In the genomic region with DNA sequence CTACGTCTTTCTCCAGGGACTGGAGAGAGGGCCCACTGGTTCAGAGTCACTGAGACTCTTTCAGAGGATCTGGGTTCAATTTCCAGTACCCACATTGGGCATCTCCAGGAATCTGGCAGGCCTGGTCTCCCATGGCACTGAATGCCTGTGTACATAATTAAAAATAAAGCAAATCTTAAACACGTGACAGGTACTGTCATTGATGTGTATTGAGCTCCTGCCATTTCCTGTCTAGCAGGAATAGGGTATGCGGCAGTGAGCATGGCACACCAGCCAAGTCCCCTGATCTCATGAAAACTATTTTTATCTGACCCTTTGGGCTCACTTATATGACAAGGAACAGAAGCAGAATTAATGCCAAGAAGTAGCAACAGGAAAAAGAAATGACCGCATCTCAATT, we compare ENCODE assay signal across 30 mouse cellular contexts.
DNase-seq lines count a peak whose midpoint lies in the region; ATAC-seq lines count a peak whose summit lies in the region.
"Had no signal": no experiment of that assay in that cellular context is flagged by ENCODE, and none has a peak within 500 bp of the region (broad histone marks: within the 10 kb centered on the region; RNA-seq: fewer than 3 reads in every experiment).

No protein-coding gene starts in this region.

- no peaks in the 10 kb centered on the region for H3K9me3 ChIP-seq in midbrain, embryonic 11.5 days (ENCODE audit: control insufficient read depth, low read length)
- H3K9me3 ChIP-seq in midbrain, embryonic 13.5 days, result peaks cover under 1% of the 10 kb centered on the region; the same call in 1 of the 2 replicates
- H3K9me3 ChIP-seq: hindbrain, embryonic 12.5 days; liver, embryonic 13.5 days; stomach, embryonic 15.5 days had no signal

- H3K4me2 ChIP-seq in midbrain, embryonic 11.5 days, result no peak overlapping the region
- H3K4me2 ChIP-seq in midbrain, embryonic 13.5 days (replicated peaks), result no peak overlapping the region
- H3K4me2 ChIP-seq: heart, embryonic 13.5 days; hindbrain, embryonic 12.5 days; liver, embryonic 13.5 days; stomach, embryonic 15.5 days had no signal

- no peak for ATAC-seq in midbrain, embryonic 11.5 days (ENCODE audit: low FRiP score)
- no peak for ATAC-seq in midbrain, embryonic 13.5 days
- ATAC-seq: activated CD4-positive, CD25-positive, alpha-beta regulatory T cell, adult 4 months; forebrain, embryonic 16.5 days; intestine, embryonic 16.5 days; lung, postnatal 0 days had no signal

- no peaks in the 10 kb centered on the region for H3K36me3 ChIP-seq in midbrain, embryonic 11.5 days (ENCODE audit: control insufficient read depth, insufficient read depth, low read length)
- H3K36me3 ChIP-seq in midbrain, embryonic 13.5 days, result no peaks in the 10 kb centered on the region
- H3K36me3 ChIP-seq: heart, embryonic 13.5 days; hindbrain, embryonic 12.5 days; liver, embryonic 13.5 days; stomach, embryonic 15.5 days had no signal

- H3K4me1 ChIP-seq in midbrain, embryonic 11.5 days (ENCODE audit: control insufficient read depth, insufficient read depth, low read length), result peaks cover 9% of the 10 kb centered on the region
- peaks cover 11% of the 10 kb centered on the region for H3K4me1 ChIP-seq in midbrain, embryonic 13.5 days (replicated peaks)
- H3K4me1 ChIP-seq: megakaryocyte, embryonic 14.5 days; stomach, embryonic 15.5 days had no signal

- WGBS in midbrain, embryonic 11.5 days, result 90% methylated on average over 4 of the region's 4 CpGs
- 86% methylated on average over 4 of the region's 4 CpGs for WGBS in midbrain, embryonic 13.5 days

- no peak overlapping the region for H3K27ac ChIP-seq in midbrain, embryonic 11.5 days (ENCODE audit: low read depth, low read length)
- no peak overlapping the region for H3K27ac ChIP-seq in midbrain, embryonic 13.5 days
- H3K27ac ChIP-seq: heart, embryonic 13.5 days; kidney, postnatal 0 days; liver, embryonic 13.5 days; stomach, embryonic 15.5 days had no signal

- no peak overlapping the region for H3K4me3 ChIP-seq in midbrain, embryonic 11.5 days (ENCODE audit: low read depth, low read length)
- H3K4me3 ChIP-seq in midbrain, embryonic 13.5 days (replicated peaks), result no peak overlapping the region
- H3K4me3 ChIP-seq: erythroblast, embryonic 14.5 days; heart, embryonic 13.5 days; hindbrain, embryonic 12.5 days; liver, embryonic 13.5 days; megakaryocyte, embryonic 14.5 days; stomach, embryonic 15.5 days had no signal

- no peak overlapping the region for H3K9ac ChIP-seq in midbrain, embryonic 11.5 days (ENCODE audit: low read length)
- no peak overlapping the region for H3K9ac ChIP-seq in midbrain, embryonic 13.5 days (replicated peaks)
- H3K9ac ChIP-seq: heart, embryonic 13.5 days; hindbrain, embryonic 12.5 days; liver, embryonic 13.5 days; stomach, embryonic 15.5 days had no signal

- DNase-seq in cerebellum, adult 18-20 months, result peak; percentile 25 to 28
- DNase-seq in cerebellum, adult 11 months, result no peak
- DNase-seq in gastrocnemius, adult 18-20 months (ENCODE audit: low spot score), result peak; percentile 62
- no peak for DNase-seq in gastrocnemius, postnatal 25 days
- peak; percentile 6 to 22 for DNase-seq in heart, adult 9 months (ENCODE audit: low spot score in 2 of 2)
- DNase-seq in heart, postnatal 4 days, result no peak
- DNase-seq in midbrain, embryonic 11.5 days (ENCODE audit: low spot score, missing footprints), result peak; percentile 79
- DNase-seq: adrenal gland, adult 2 months; adrenal gland, postnatal 36 days; gastrocnemius, postnatal 10 days; kidney, adult 8-10 months; kidney, postnatal 4 days; layer of hippocampus, postnatal 36 days; left cerebral cortex, postnatal 4 days; lung, adult 18-20 months; lung, postnatal 4 days; midbrain, embryonic 14.5 days had no signal

- no peaks in the 10 kb centered on the region for H3K27me3 ChIP-seq in midbrain, embryonic 11.5 days (ENCODE audit: control insufficient read depth, insufficient read depth, low read length)
- H3K27me3 ChIP-seq in midbrain, embryonic 13.5 days, result no peaks in the 10 kb centered on the region
- H3K27me3 ChIP-seq: CH12.LX; heart, embryonic 13.5 days; hindbrain, embryonic 12.5 days; liver, embryonic 13.5 days; megakaryocyte, embryonic 14.5 days; stomach, embryonic 15.5 days had no signal

Comparison
In these comparisons a context has a peak if more than half of its experiments do, and no peak if none do; other contexts are left out.
1. DNase-seq: peak in cerebellum, adult 18-20 months (2 of 2), gastrocnemius, adult 18-20 months (single experiment), heart, adult 9 months (2 of 2) and midbrain, embryonic 11.5 days (single experiment); none in cerebellum, adult 11 months (single experiment), gastrocnemius, postnatal 25 days (single experiment) and heart, postnatal 4 days (single experiment).